Mouse (Mus musculus): ENCODE data around the gene Slc23a2. TPM values are rescaled to one million over a fixed set of nuclear protein-coding genes. Genes with fewer than 3 reads are reported as not detected.

Slc23a2 gene
- polyA plus RNA-seq, 1 experiment from 2014 or later: 3.7 TPM

- ATAC-seq (ENCODE audit: insufficient read depth): no peak
- H3K27ac ChIP-seq (replicated peaks): no peak overlapping the region
- H3K9ac ChIP-seq: no peak overlapping the region
- H3K4me2 ChIP-seq: no peak overlapping the region
- 69% methylated on average over 11 of the region's 11 CpGs for WGBS (ENCODE audit: insufficient replicate concordance)
- no peak overlapping the region for H3K4me3 ChIP-seq (replicated peaks)
- H3K4me1 ChIP-seq (replicated peaks): peaks cover 18% of the 10 kb centered on the region; the same call in 1 of the 2 replicates
- H3K36me3 ChIP-seq (replicated peaks): no peaks in the 10 kb centered on the region
- no peaks in the 10 kb centered on the region for H3K27me3 ChIP-seq
- no peaks in the 10 kb centered on the region for H3K9me3 ChIP-seq (replicated peaks)
These were observed 96.7 kb downstream of the Slc23a2 start for GRCm38 (mm10) chr2:132048143-132048772.

GRCm38 (mm10) chr2:132047364-132047763 lies 97.5 kb downstream of the Slc23a2 start:
- H3K4me2 ChIP-seq: no peak overlapping the region
- 54% methylated on average over 4 of the region's 4 CpGs for WGBS (ENCODE audit: insufficient replicate concordance)
- no peak overlapping the region for H3K4me3 ChIP-seq (replicated peaks)
- no peak overlapping the region for H3K27ac ChIP-seq (replicated peaks)
- H3K27me3 ChIP-seq: no peaks in the 10 kb centered on the region
- ATAC-seq (ENCODE audit: insufficient read depth): no peak
- H3K36me3 ChIP-seq (replicated peaks): no peaks in the 10 kb centered on the region
- H3K9me3 ChIP-seq (replicated peaks): no peaks in the 10 kb centered on the region
- peaks cover 18% of the 10 kb centered on the region; the same call in 1 of the 2 replicates for H3K4me1 ChIP-seq (replicated peaks)
- H3K9ac ChIP-seq: no peak overlapping the region

- H3K36me3 ChIP-seq (replicated peaks): no peaks in the 10 kb centered on the region
- no peak overlapping the region for H3K27ac ChIP-seq (replicated peaks)
- H3K4me3 ChIP-seq (replicated peaks): no peak overlapping the region
- H3K27me3 ChIP-seq: no peaks in the 10 kb centered on the region
- H3K9ac ChIP-seq: no peak overlapping the region
- no peak for ATAC-seq (ENCODE audit: insufficient read depth)
- no peaks in the 10 kb centered on the region for H3K9me3 ChIP-seq (replicated peaks)
- 76% methylated on average over 4 of the region's 4 CpGs for WGBS (ENCODE audit: insufficient replicate concordance)
- H3K4me1 ChIP-seq (replicated peaks): peaks cover 17% of the 10 kb centered on the region; the same call in 1 of the 2 replicates
- no peak overlapping the region for H3K4me2 ChIP-seq
These were observed 98.2 kb downstream of the Slc23a2 start for GRCm38 (mm10) chr2:132046659-132047058.

GRCm38 (mm10) chr2:132044320-132045274 lies 100.3 kb downstream of the Slc23a2 start:
- no peaks in the 10 kb centered on the region for H3K36me3 ChIP-seq (replicated peaks)
- no peak overlapping the region for H3K9ac ChIP-seq
- WGBS (ENCODE audit: insufficient replicate concordance): 66% methylated on average over 15 of the region's 15 CpGs
- no peak overlapping the region for H3K4me2 ChIP-seq
- no peaks in the 10 kb centered on the region for H3K27me3 ChIP-seq
- no peak for ATAC-seq (ENCODE audit: insufficient read depth)
- H3K4me3 ChIP-seq (replicated peaks): no peak overlapping the region
- H3K27ac ChIP-seq (replicated peaks): no peak overlapping the region
- no peaks in the 10 kb centered on the region for H3K9me3 ChIP-seq (replicated peaks)
- peaks cover 19% of the 10 kb centered on the region; the same call in 1 of the 2 replicates for H3K4me1 ChIP-seq (replicated peaks)

- no peak for ATAC-seq (ENCODE audit: insufficient read depth)
- Histone ChIP-seq H3K4me2 (no peak overlapping the region), H3K4me1 (replicated peaks) (peaks cover 9% of the 10 kb centered on the region; the same call in 1 of the 2 replicates), H3K4me3 (replicated peaks) (no peak overlapping the region), H3K9ac (no peak overlapping the region), H3K9me3 (replicated peaks) (no peaks in the 10 kb centered on the region), H3K27me3 (no peaks in the 10 kb centered on the region), H3K27ac (replicated peaks) (no peak overlapping the region), H3K36me3 (replicated peaks) (no peaks in the 10 kb centered on the region)
- WGBS (ENCODE audit: insufficient replicate concordance): 55% methylated on average over 13 of the region's 13 CpGs
These were observed 101.7 kb downstream of the Slc23a2 start for GRCm38 (mm10) chr2:132043101-132043621.

- H3K27me3 ChIP-seq: no peaks in the 10 kb centered on the region
- no peak for ATAC-seq (ENCODE audit: insufficient read depth)
- 22% methylated on average over 7 of the region's 7 CpGs for WGBS (ENCODE audit: insufficient replicate concordance)
- no peak overlapping the region for H3K4me2 ChIP-seq
- H3K4me3 ChIP-seq (replicated peaks): no peak overlapping the region
- H3K4me1 ChIP-seq (replicated peaks): peaks cover 16% of the 10 kb centered on the region
- no peaks in the 10 kb centered on the region for H3K36me3 ChIP-seq (replicated peaks)
- no peak overlapping the region for H3K9ac ChIP-seq
- no peak overlapping the region for H3K27ac ChIP-seq (replicated peaks)
- no peaks in the 10 kb centered on the region for H3K9me3 ChIP-seq (replicated peaks)
These were observed 105.0 kb downstream of the Slc23a2 start for GRCm38 (mm10) chr2:132039894-132040293.

GRCm38 (mm10) chr2:132036326-132036725 lies 108.6 kb downstream of the Slc23a2 start:
- peaks cover 34% of the 10 kb centered on the region for H3K4me1 ChIP-seq (replicated peaks)
- no peak overlapping the region for H3K4me2 ChIP-seq
- no peak overlapping the region for H3K4me3 ChIP-seq (replicated peaks)
- H3K36me3 ChIP-seq (replicated peaks): no peaks in the 10 kb centered on the region
- H3K9ac ChIP-seq: no peak overlapping the region
- peaks cover 4% of the 10 kb centered on the region for H3K27me3 ChIP-seq
- 65% methylated on average over 5 of the region's 5 CpGs for WGBS (ENCODE audit: insufficient replicate concordance)
- ATAC-seq (ENCODE audit: insufficient read depth): no peak
- H3K9me3 ChIP-seq (replicated peaks): no peaks in the 10 kb centered on the region
- no peak overlapping the region for H3K27ac ChIP-seq (replicated peaks)

- no peak for ATAC-seq (ENCODE audit: insufficient read depth)
- Histone ChIP-seq H3K4me2 (no peak overlapping the region), H3K4me3 (replicated peaks) (no peak overlapping the region), H3K27ac (replicated peaks) (peak overlapping the region; percentile 9; the same call in 1 of the 2 replicates), H3K27me3 (peaks cover 13% of the 10 kb centered on the region), H3K9ac (no peak overlapping the region), H3K36me3 (replicated peaks) (no peaks in the 10 kb centered on the region), H3K9me3 (replicated peaks) (no peaks in the 10 kb centered on the region), H3K4me1 (replicated peaks) (peaks cover 42% of the 10 kb centered on the region)
- 27% methylated on average over 11 of the region's 11 CpGs for WGBS (ENCODE audit: insufficient replicate concordance)
These were observed 109.5 kb downstream of the Slc23a2 start for GRCm38 (mm10) chr2:132035470-132035835.

- 37% methylated on average over 4 of the region's 4 CpGs for WGBS (ENCODE audit: insufficient replicate concordance)
- Histone ChIP-seq H3K4me2 (no peak overlapping the region), H3K27ac (replicated peaks) (peak overlapping the region; percentile 9), H3K36me3 (replicated peaks) (no peaks in the 10 kb centered on the region), H3K27me3 (peaks cover 19% of the 10 kb centered on the region), H3K9ac (no peak overlapping the region), H3K9me3 (replicated peaks) (no peaks in the 10 kb centered on the region), H3K4me3 (replicated peaks) (no peak overlapping the region), H3K4me1 (replicated peaks) (peaks cover 42% of the 10 kb centered on the region)
- ATAC-seq (ENCODE audit: insufficient read depth): peak; percentile 61
These were observed 110.1 kb downstream of the Slc23a2 start for GRCm38 (mm10) chr2:132034590-132035469.

- H3K9ac ChIP-seq: no peak overlapping the region
- WGBS (ENCODE audit: insufficient replicate concordance): 75% methylated on average over 11 of the region's 11 CpGs
- H3K27ac ChIP-seq (replicated peaks): no peak overlapping the region
- H3K4me1 ChIP-seq (replicated peaks): peaks cover 55% of the 10 kb centered on the region
- no peak overlapping the region for H3K4me3 ChIP-seq (replicated peaks)
- peaks cover 52% of the 10 kb centered on the region for H3K27me3 ChIP-seq
- ATAC-seq (ENCODE audit: insufficient read depth): no peak
- H3K4me2 ChIP-seq: no peak overlapping the region
- H3K36me3 ChIP-seq (replicated peaks): no peaks in the 10 kb centered on the region
- no peaks in the 10 kb centered on the region for H3K9me3 ChIP-seq (replicated peaks)
These were observed 113.4 kb downstream of the Slc23a2 start for GRCm38 (mm10) chr2:132031364-132032095.
